Mouse (Mus musculus): ENCODE measurements around the gene Prss38. TPM values are rescaled to one million over a fixed set of nuclear protein-coding genes. Genes with fewer than 3 reads are reported as not detected.

Gene Prss38
- polyA plus RNA-seq, 1 experiment, result not detected

DNA sequence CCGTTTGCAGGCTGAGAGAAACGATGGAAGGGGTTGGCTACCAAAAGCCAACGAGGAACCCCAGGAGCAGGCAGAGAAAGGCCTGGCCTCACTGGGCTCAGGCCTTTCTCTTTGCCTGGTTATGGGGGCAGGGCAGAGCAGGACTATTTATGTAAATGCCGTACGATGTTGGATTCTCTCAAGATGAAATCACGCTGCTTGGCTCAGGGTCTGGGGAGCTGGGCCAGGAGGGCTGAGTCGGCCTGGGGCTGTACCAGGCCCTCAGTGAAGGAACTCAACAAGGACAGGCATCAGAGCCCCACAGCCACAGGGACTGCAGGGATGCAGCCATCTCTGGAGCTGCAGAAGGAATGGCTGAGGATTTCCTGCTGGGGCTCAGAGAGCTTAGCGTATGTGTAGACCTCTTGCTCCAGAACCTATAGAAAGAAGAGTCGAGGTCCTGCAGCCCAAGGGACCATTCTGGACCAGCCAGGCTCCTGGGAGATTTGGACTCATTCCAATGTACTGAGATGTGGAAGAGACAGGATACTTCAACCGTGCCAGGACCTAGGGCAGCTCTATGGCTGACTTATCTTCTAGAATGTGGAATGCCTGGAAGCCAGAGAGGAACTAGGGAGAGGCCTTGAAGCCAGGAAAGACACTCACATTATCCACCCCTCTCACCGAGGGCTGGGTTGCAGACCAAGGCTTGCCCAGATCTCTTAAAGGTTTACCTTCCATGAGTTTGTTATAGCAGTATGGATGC lies 29.1 kb downstream of the Prss38 start:
- H3K27me3 ChIP-seq (ENCODE audit: control insufficient read depth, insufficient read depth, low read length), result no peaks in the 10 kb centered on the region
- DNase-seq, result no peak
- no peak for TF ChIP-seq CTCF (IDR thresholded peaks at IDR 0.05; ENCODE audit: borderline replicate concordance, control insufficient read depth, extremely low read depth, insufficient read depth, low read length, poor library complexity)
- no peak for TF ChIP-seq POLR2A (IDR thresholded peaks at IDR 0.05; ENCODE audit: control insufficient read depth, extremely low read depth, insufficient read depth, low read length, poor library complexity)
- H3K4me1 ChIP-seq (replicated peaks; ENCODE audit: control insufficient read depth, insufficient read depth, low read length), result no peaks in the 10 kb centered on the region
- no peak overlapping the region for H3K4me3 ChIP-seq (ENCODE audit: control insufficient read depth, insufficient read depth, low read length)
- 83% methylated on average over 11 of the region's 11 CpGs for WGBS
- no peaks in the 10 kb centered on the region for H3K36me3 ChIP-seq (ENCODE audit: control insufficient read depth, insufficient read depth, low read length)
- no peak overlapping the region for H3K27ac ChIP-seq (ENCODE audit: control insufficient read depth, insufficient read depth, low read length)

DNA sequence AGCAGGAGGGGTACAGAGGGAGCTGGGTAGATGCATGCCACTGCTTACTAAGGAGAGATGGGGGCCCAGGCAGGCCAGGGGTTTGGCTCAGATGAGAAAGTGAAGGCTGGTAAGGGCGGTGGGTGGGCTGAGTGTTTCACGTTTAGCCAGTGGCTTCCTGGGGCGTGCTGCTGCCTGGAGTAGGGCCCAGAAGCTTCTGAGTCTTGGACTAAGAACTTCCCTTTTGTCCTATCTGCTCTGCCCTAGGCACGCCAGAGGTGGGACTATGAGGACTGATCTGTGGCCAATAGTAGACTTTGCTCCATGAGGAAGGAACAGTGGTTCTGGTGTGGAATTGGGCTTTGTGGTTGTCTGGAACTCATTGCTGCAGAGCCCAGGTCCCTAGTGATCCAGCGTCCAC lies 32.5 kb downstream of the Prss38 start:
- 44% methylated on average over 5 of the region's 5 CpGs for WGBS
- Histone ChIP-seq H3K4me3 (ENCODE audit: control insufficient read depth, insufficient read depth, low read length) (no peak overlapping the region), H3K27ac (ENCODE audit: control insufficient read depth, insufficient read depth, low read length) (no peak overlapping the region), H3K36me3 (ENCODE audit: control insufficient read depth, insufficient read depth, low read length) (no peaks in the 10 kb centered on the region), H3K4me1 (replicated peaks; ENCODE audit: control insufficient read depth, insufficient read depth, low read length) (no peaks in the 10 kb centered on the region), H3K27me3 (ENCODE audit: control insufficient read depth, insufficient read depth, low read length) (no peaks in the 10 kb centered on the region)
- no peak for DNase-seq
- TF ChIP-seq POLR2A (IDR thresholded peaks at IDR 0.05; ENCODE audit: control insufficient read depth, extremely low read depth, insufficient read depth, low read length, poor library complexity) (no peak), CTCF (IDR thresholded peaks at IDR 0.05; ENCODE audit: borderline replicate concordance, control insufficient read depth, extremely low read depth, insufficient read depth, low read length, poor library complexity) (no peak)

DNA sequence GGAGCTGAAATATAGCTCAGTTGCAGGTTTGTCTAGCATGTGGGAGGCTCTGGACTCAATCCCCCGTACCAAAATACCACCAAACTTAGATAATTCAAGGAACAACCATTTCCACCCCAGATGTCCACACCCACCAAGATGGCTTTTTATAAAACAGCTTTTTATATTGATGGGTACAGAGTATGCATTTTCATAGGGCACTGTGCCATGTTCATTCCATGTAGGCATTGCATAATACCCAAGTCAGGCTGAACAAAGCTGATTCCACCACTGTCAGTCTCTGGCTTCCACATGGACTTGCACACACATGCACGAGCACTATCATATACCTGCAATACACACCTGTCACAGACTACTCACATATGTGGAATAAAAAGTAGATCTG lies 36.7 kb downstream of the Prss38 start:
- WGBS, result 95% methylated on average over 2 of the region's 2 CpGs
- TF ChIP-seq CTCF (IDR thresholded peaks at IDR 0.05; ENCODE audit: borderline replicate concordance, control insufficient read depth, extremely low read depth, insufficient read depth, low read length, poor library complexity), result no peak
- no peak for TF ChIP-seq POLR2A (IDR thresholded peaks at IDR 0.05; ENCODE audit: control insufficient read depth, extremely low read depth, insufficient read depth, low read length, poor library complexity)

GRCm38 (mm10) chr11:59337955-59338735 lies 37.3 kb downstream of the Prss38 start:
- no peak overlapping the region for H3K27ac ChIP-seq (ENCODE audit: control insufficient read depth, insufficient read depth, low read length)

More for the DNA sequence above, 36.7 kb downstream of the Prss38 start:
- Histone ChIP-seq H3K4me1 (replicated peaks; ENCODE audit: control insufficient read depth, insufficient read depth, low read length) (no peaks in the 10 kb centered on the region), H3K4me3 (ENCODE audit: control insufficient read depth, insufficient read depth, low read length) (no peak overlapping the region), H3K36me3 (ENCODE audit: control insufficient read depth, insufficient read depth, low read length) (no peaks in the 10 kb centered on the region), H3K27me3 (ENCODE audit: control insufficient read depth, insufficient read depth, low read length) (no peaks in the 10 kb centered on the region), H3K27ac (ENCODE audit: control insufficient read depth, insufficient read depth, low read length) (no peak overlapping the region)
- DNase-seq, result no peak

GRCm38 (mm10) chr11:59336381-59336780 lies 39.1 kb downstream of the Prss38 start:
- DNase-seq, result no peak
- WGBS, result 89% methylated on average over 1 of the region's 1 CpGs
- Histone ChIP-seq H3K36me3 (ENCODE audit: control insufficient read depth, insufficient read depth, low read length) (no peaks in the 10 kb centered on the region), H3K27me3 (ENCODE audit: control insufficient read depth, insufficient read depth, low read length) (no peaks in the 10 kb centered on the region), H3K27ac (ENCODE audit: control insufficient read depth, insufficient read depth, low read length) (no peak overlapping the region), H3K4me1 (replicated peaks; ENCODE audit: control insufficient read depth, insufficient read depth, low read length) (no peaks in the 10 kb centered on the region), H3K4me3 (ENCODE audit: control insufficient read depth, insufficient read depth, low read length) (no peak overlapping the region)
- TF ChIP-seq POLR2A (IDR thresholded peaks at IDR 0.05; ENCODE audit: control insufficient read depth, extremely low read depth, insufficient read depth, low read length, poor library complexity) (no peak), CTCF (IDR thresholded peaks at IDR 0.05; ENCODE audit: borderline replicate concordance, control insufficient read depth, extremely low read depth, insufficient read depth, low read length, poor library complexity) (no peak)

More at GRCm38 (mm10) chr11:59337955-59338735, 37.3 kb downstream of the Prss38 start:
- H3K4me1 ChIP-seq (replicated peaks; ENCODE audit: control insufficient read depth, insufficient read depth, low read length), result no peaks in the 10 kb centered on the region
- no peak overlapping the region for H3K4me3 ChIP-seq (ENCODE audit: control insufficient read depth, insufficient read depth, low read length)
- TF ChIP-seq CTCF (IDR thresholded peaks at IDR 0.05; ENCODE audit: borderline replicate concordance, control insufficient read depth, extremely low read depth, insufficient read depth, low read length, poor library complexity) (no peak), POLR2A (IDR thresholded peaks at IDR 0.05; ENCODE audit: control insufficient read depth, extremely low read depth, insufficient read depth, low read length, poor library complexity) (no peak)
- no peaks in the 10 kb centered on the region for H3K27me3 ChIP-seq (ENCODE audit: control insufficient read depth, insufficient read depth, low read length)
- DNase-seq, result no peak
- no peaks in the 10 kb centered on the region for H3K36me3 ChIP-seq (ENCODE audit: control insufficient read depth, insufficient read depth, low read length)
- 94% methylated on average over 13 of the region's 13 CpGs for WGBS

DNA sequence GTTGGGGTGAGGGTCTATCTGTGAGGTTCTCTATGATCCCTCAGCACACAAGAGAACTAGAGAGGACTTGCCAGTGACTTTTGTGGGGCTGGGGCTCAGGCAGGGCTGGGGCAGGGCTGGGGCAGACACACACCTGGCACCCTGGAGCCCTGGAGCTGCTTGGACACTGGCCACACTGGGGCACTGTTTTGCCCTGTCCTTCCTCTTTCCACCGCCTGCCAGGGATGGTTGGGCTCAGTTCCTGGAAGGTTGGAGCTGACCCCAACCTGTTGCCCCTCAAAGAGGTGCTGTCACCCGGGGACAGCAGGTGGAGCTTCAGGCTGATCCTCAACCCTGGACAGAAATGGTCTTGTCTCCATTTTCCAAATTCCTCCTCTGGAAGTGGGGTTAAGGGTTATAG lies 39.5 kb downstream of the Prss38 start:
- H3K4me1 ChIP-seq (replicated peaks; ENCODE audit: control insufficient read depth, insufficient read depth, low read length), result no peaks in the 10 kb centered on the region
- H3K4me3 ChIP-seq (ENCODE audit: control insufficient read depth, insufficient read depth, low read length), result no peak overlapping the region
- no peaks in the 10 kb centered on the region for H3K27me3 ChIP-seq (ENCODE audit: control insufficient read depth, insufficient read depth, low read length)
- 66% methylated on average over 2 of the region's 2 CpGs for WGBS
- DNase-seq, result no peak
- H3K27ac ChIP-seq (ENCODE audit: control insufficient read depth, insufficient read depth, low read length), result no peak overlapping the region
- no peaks in the 10 kb centered on the region for H3K36me3 ChIP-seq (ENCODE audit: control insufficient read depth, insufficient read depth, low read length)
- TF ChIP-seq POLR2A (IDR thresholded peaks at IDR 0.05; ENCODE audit: control insufficient read depth, extremely low read depth, insufficient read depth, low read length, poor library complexity) (no peak), CTCF (IDR thresholded peaks at IDR 0.05; ENCODE audit: borderline replicate concordance, control insufficient read depth, extremely low read depth, insufficient read depth, low read length, poor library complexity) (no peak)
